Mouse (Mus musculus): Measurements from ENCODE around the gene Shisa5.

GRCm38 (mm10) chr9:109050674-109050997, 12.3 kb downstream of the Shisa5 start:
- TF ChIP-seq POLR2A (IDR thresholded peaks at IDR 0.05; ENCODE audit: control insufficient read depth, low read depth, low read length) = no peak
- no peak for TF ChIP-seq CTCF (IDR thresholded peaks at IDR 0.05; ENCODE audit: control insufficient read depth, insufficient read depth, insufficient replicate concordance, low read depth, low read length)

Measured in testis, adult 2 months (tissue).